Comparison of ENCODE assay signal across 12 mouse cellular contexts in genomic region chr4:89040856-89041255, GRCm38 (mm10).
A peak's percentile ranks its signal among the peaks of the same experiment; 100 is the strongest.
DNase-seq lines count a peak whose midpoint lies in the region; ATAC-seq and TF ChIP-seq lines count a peak whose summit lies in the region.
"Had no signal": no experiment of that assay in that cellular context is flagged by ENCODE, and none has a peak within 500 bp of the region (broad histone marks: within the 10 kb centered on the region; RNA-seq: fewer than 3 reads in every experiment).

No protein-coding gene starts in this region.

- peak; percentile 39; the same call in 1 of the 2 replicates for ATAC-seq in heart, postnatal 0 days (ENCODE audit: insufficient read depth, low read depth)

- no peak for TF ChIP-seq CTCF in heart, postnatal 0 days (IDR thresholded peaks at IDR 0.05; ENCODE audit: low read depth)

- no peak overlapping the region for H3K9ac ChIP-seq in heart, postnatal 0 days (replicated peaks; ENCODE audit: low read depth, low read length)
- H3K9ac ChIP-seq: embryonic facial prominence, embryonic 12.5 days; neural tube, embryonic 13.5 days had no signal

- 13% methylated on average over 5 of the region's 5 CpGs for WGBS in heart, postnatal 0 days

- no peak overlapping the region for H3K27ac ChIP-seq in heart, postnatal 0 days (ENCODE audit: low read depth)
- H3K27ac ChIP-seq: embryonic facial prominence, embryonic 12.5 days; kidney, postnatal 0 days; neural tube, embryonic 13.5 days had no signal

- H3K36me3 ChIP-seq in heart, postnatal 0 days (replicated peaks; ENCODE audit: control insufficient read depth, insufficient read depth, low read length): no peaks in the 10 kb centered on the region
- H3K36me3 ChIP-seq: embryonic facial prominence, embryonic 12.5 days; neural tube, embryonic 13.5 days had no signal

- H3K4me3 ChIP-seq in heart, postnatal 0 days (ENCODE audit: low read depth, low read length): no peak overlapping the region
- H3K4me3 ChIP-seq: embryonic facial prominence, embryonic 12.5 days; neural tube, embryonic 13.5 days had no signal

- peak; percentile 7 for DNase-seq in ovary, postnatal 36 days (ENCODE audit: low spot score)
- no peak for DNase-seq in ovary, postnatal 10 days (ENCODE audit: low spot score)
- DNase-seq in cerebellum, postnatal 25 days: peak; percentile 41 to 46
- peak; percentile 28 for DNase-seq in heart, postnatal 0 days (ENCODE audit: low spot score)
- DNase-seq in right cerebral cortex, postnatal 25 days: peak; percentile 10
- no peak for DNase-seq in adrenal gland, postnatal 36 days
- DNase-seq in kidney, postnatal 25 days: no peak
- no peak for DNase-seq in urinary bladder, adult 2 months (ENCODE audit: low spot score)
- DNase-seq: lung, adult 2 months had no signal

- no peaks in the 10 kb centered on the region for H3K4me1 ChIP-seq in heart, postnatal 0 days (ENCODE audit: control insufficient read depth, insufficient read depth)
- H3K4me1 ChIP-seq: embryonic facial prominence, embryonic 12.5 days; neural tube, embryonic 13.5 days had no signal

- no peaks in the 10 kb centered on the region for H3K27me3 ChIP-seq in heart, postnatal 0 days (ENCODE audit: control insufficient read depth, insufficient read depth, low read length)
- H3K27me3 ChIP-seq: embryonic facial prominence, embryonic 12.5 days; neural tube, embryonic 13.5 days had no signal

- no peak for TF ChIP-seq EP300 in heart, postnatal 0 days (IDR thresholded peaks at IDR 0.05; ENCODE audit: low read depth)

- no peaks in the 10 kb centered on the region for H3K9me3 ChIP-seq in heart, postnatal 0 days (replicated peaks; ENCODE audit: control insufficient read depth, low read length)
- H3K9me3 ChIP-seq: embryonic facial prominence, embryonic 12.5 days; neural tube, embryonic 13.5 days had no signal

- H3K4me2 ChIP-seq in heart, postnatal 0 days (ENCODE audit: low read depth, low read length): no peak overlapping the region
- H3K4me2 ChIP-seq: embryonic facial prominence, embryonic 12.5 days; neural tube, embryonic 13.5 days had no signal

Comparison
In these comparisons a context has a peak if more than half of its experiments do, and no peak if none do; other contexts are left out.
1. DNase-seq: peak in ovary, postnatal 36 days (single experiment), cerebellum, postnatal 25 days (2 of 2), heart, postnatal 0 days (single experiment) and right cerebral cortex, postnatal 25 days (single experiment); none in ovary, postnatal 10 days (single experiment), adrenal gland, postnatal 36 days (0 of 2), kidney, postnatal 25 days (0 of 2) and urinary bladder, adult 2 months (single experiment).